Mouse (Mus musculus) cerebellum, adult 2 months (tissue): Measurements from ENCODE around the gene Tulp1. TPM values are rescaled to one million over a fixed set of nuclear protein-coding genes. Genes with fewer than 3 reads are reported as not detected.
A peak's percentile ranks its signal among the peaks of the same experiment; 100 is the strongest.
"Not testable (repeated sequence)": the region's sequence is repeated elsewhere in the genome, so short reads cannot be mapped to it uniquely, and the experiment has no call there.

Experiments used
- DNase-seq, 2 experiments: peaks; one replicate each; pipeline ENCODE4 v3.0.0; 2021
- H3K27ac ChIP-seq: fragments of 200-500 bp; 2 replicates; pipeline ENCODE4 v1.5.1; 2012; ENCODE audit warnings: low read length, control low read depth, inconsistent platforms; ENCODE audit not compliant: insufficient read depth
- H3K27me3 ChIP-seq: fragments of 200-500 bp; 2 replicates; pipeline ENCODE4 v1.6.1; 2012; ENCODE audit warnings: inconsistent platforms, mild to moderate bottlenecking, low read length, moderate library complexity; ENCODE audit not compliant: control insufficient read depth, insufficient read depth
- H3K4me1 ChIP-seq: fragments of 200-500 bp; 2 replicates; pipeline ENCODE4 v1.6.1; 2011; ENCODE audit warnings: low read length; ENCODE audit not compliant: control insufficient read depth, insufficient read depth
- H3K4me3 ChIP-seq: fragments of 200-500 bp; replicated peaks from 2 replicates; pipeline ENCODE3; 2011; ENCODE audit warnings: mild to moderate bottlenecking, low read depth, low read length, control low read depth; ENCODE audit not compliant: insufficient read depth
- CTCF ChIP-seq: fragments of 200-500 bp; IDR thresholded peaks from 2 replicates; pipeline ENCODE4 v1.5.1; 2011; ENCODE audit warnings: low read depth, mild to moderate bottlenecking, control low read depth, low read length, moderate library complexity, borderline replicate concordance; ENCODE audit not compliant: insufficient read depth
- POLR2A ChIP-seq: fragments of 200-500 bp; IDR thresholded peaks from 2 replicates; pipeline ENCODE4 v1.6.1; 2011; ENCODE audit warnings: low read length, control low read depth, borderline replicate concordance; ENCODE audit not compliant: insufficient read depth
- WGBS: fragments of 180-500 bp; shearing (Covaris S2); methylation state at CpG from one replicate; pipeline ENCODE4 v1.1.7; 2018; 5-methylcytosine and 5-hydroxymethylcytosine counted together
- polyA plus RNA-seq: library from polyadenylated mRNA; depleted of rRNA; stranded (reverse); fragments of >200 nt; gene quantifications from 2 replicates; pipeline ENCODE4 v1.2.3, GENCODE M21; 2012

Tulp1 gene
- polyA plus RNA-seq, 1 experiment, result not detected

DNA sequence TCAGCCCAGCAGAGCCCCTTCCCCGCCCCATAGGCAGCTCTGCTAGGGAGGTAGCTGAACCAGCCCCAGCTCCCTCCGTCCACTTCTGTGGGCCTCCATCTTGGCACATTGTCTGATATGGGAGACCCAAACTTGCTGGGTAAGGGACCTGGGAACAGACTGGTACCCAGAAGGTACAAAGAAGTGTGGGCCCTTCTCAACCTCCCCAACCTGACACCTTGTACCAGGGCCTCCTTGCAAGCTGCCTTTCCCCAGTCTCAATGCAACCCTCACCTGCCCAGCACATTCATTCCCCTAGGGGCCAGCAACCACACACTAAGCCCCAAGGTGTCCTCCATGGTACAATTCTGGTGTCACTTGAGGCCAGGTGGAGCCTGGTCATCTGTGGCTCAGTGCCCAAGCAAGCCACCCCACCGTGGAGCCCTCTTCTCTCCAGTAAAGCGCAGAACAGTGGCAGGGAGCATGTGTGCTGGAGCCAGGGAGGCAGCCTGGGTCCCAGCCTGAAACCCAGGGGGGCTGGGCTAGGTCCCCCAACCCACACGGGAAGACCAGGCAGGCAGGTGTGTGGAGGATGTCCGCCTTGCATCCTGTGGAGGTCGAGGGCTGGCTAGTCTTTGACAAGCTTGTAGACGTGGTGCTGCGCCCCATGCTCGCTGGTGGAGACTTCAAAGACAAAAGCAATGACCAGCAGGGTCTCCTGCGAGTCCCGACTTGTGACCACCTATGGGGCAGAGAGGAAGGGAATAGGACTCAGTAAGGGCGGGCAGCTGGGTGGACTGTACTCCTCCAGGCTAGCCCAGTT, 32.7 kb downstream of the Tulp1 start:
- no peaks in the 10 kb centered on the region for H3K27me3 ChIP-seq
- 44% methylated on average over 13 of the region's 13 CpGs for WGBS
- TF ChIP-seq CTCF, result no peak
- no peak for TF ChIP-seq POLR2A
- DNase-seq, result no peak
- no peak overlapping the region for H3K27ac ChIP-seq
- H3K4me3 ChIP-seq, result no peak overlapping the region
- peaks cover 7% of the 10 kb centered on the region for H3K4me1 ChIP-seq

DNA sequence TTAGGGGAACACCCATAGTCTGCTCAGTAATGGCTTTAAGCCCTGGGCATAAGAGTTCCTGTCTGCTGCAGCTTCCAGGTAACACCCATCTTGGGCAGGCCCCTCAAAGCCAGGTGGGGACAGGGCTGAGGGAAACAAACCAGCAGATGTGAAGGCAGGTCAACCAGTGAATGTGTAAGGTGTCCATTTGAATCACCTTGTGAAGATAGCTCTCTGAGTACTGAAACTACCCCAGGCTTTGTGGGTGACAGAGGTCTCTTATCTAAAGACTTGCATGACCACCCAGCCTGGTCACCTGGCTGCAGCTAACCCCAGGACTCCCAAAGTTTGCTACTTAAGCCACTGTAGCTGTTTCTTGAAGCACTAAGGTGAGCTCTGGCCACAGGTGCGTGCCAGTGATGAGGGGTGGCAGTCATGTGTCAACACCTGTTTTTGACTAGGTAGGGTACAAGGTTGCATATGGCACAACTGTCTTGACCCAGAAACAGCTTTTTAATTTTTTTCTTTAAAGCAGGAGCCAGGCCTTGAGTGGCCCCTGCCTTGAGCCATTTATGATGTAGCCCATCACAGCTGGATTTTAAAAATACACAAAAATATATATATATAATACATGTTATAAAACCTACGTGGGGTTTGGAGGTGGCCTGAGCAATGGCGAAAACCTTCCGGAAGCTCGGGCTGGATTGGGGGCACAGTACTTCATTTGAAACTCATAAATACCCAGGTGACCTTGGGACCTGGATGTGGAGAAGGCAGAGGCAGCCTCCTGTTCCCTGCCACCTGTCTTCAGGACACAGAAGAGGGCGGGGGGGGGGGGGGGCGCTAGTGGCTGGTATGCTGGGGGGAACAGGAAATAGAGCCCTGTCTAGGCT, 33.5 kb downstream of the Tulp1 start:
- TF ChIP-seq CTCF (no peak), POLR2A (peak; percentile 2; the same call in 1 of the 2 replicates)
- DNase-seq, result no peak
- WGBS, result 60% methylated on average over 7 of the region's 7 CpGs
- Histone ChIP-seq H3K4me1 (peaks cover 8% of the 10 kb centered on the region), H3K27me3 (no peaks in the 10 kb centered on the region), H3K4me3 (no peak overlapping the region), H3K27ac (no peak overlapping the region)

DNA sequence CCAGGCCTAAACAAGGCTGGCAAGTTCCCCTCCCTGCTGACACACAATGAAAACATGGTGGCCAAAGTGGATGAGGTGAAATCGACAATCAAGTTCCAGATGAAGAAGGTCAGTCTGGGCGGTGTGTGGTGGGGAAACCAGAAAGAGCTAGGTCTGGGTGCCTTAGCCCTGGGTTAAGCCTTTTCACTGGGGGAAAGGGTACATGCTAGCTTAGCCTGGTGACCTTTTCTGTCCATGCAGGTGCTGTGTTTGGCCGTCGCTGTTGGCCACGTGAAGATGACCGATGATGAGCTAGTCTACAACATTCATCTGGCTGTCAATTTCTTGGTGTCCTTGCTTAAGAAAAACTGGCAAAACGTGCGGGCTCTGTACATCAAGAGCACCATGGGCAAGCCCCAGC, 34.4 kb downstream of the Tulp1 start:
- H3K4me1 ChIP-seq, DNase-seq, H3K27me3 ChIP-seq, H3K4me3 ChIP-seq, H3K27ac ChIP-seq: not testable (repeated sequence)
- WGBS, result 61% methylated on average over 8 of the region's 8 CpGs

DNA sequence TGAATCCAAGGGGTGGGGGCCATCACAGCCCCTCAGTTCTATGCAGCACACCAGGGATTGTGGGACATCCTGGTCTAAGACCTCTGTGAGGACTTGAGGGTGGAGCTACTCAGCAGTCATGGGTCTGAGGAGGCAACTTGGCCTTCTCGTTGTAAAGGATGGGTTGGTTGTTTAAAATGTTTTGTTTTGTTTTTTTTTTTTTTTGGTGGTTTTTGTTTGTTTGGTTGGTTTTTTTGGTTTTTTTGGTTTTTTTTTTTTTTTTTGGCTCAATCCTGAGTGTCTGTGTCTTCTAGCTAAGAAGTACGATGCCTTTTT, 34.8 kb downstream of the Tulp1 start:
- Histone ChIP-seq H3K27me3 (no peaks in the 10 kb centered on the region), H3K4me3 (no peak overlapping the region), H3K27ac (no peak overlapping the region), H3K4me1 (peaks cover 8% of the 10 kb centered on the region)
- no peak for DNase-seq
- WGBS, result 47% methylated on average over 2 of the region's 2 CpGs
- TF ChIP-seq CTCF (no peak), POLR2A (no peak)

DNA sequence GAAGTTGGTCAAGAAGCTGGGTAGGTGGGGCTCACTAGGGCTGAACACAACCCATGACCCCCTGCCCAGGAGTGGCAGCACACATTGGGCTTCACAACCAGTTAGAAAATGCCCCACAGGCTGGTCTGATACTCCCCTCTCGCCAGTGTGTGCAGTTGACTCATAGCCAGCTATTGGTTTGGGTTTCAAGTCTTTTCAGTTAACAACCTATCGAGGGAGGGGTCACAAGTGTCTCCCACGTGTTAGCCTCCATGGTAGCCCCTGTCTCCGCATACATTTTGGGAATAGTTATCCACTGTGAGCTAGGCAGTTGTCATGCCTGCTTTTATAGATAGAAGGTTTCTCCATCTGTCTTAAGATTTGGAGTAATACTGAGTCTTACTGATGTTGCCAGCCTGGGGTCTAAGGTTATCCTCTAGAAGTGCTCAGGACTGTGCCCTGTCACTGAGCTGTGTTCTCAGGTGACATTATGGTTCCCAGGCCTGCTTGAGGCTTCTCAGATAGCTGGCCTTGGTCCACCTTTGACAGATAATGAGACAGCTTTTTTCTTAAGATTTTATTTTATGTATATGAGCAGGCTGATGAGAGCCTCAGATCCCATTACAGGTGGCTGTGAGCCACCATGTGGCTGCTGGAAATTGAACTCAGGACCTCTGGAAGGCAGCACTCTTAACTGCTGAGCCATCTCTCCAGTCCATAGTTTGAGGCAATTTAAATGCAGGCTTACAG, 35.4 kb downstream of the Tulp1 start:
- TF ChIP-seq POLR2A (no peak), CTCF (no peak)
- 23% methylated on average over 4 of the region's 4 CpGs for WGBS
- H3K4me3 ChIP-seq, result peak overlapping the region; percentile 27
- no peak for DNase-seq
- H3K27ac ChIP-seq, result no peak overlapping the region
- H3K4me1 ChIP-seq, result peaks cover 8% of the 10 kb centered on the region
- H3K27me3 ChIP-seq, result no peaks in the 10 kb centered on the region

DNA sequence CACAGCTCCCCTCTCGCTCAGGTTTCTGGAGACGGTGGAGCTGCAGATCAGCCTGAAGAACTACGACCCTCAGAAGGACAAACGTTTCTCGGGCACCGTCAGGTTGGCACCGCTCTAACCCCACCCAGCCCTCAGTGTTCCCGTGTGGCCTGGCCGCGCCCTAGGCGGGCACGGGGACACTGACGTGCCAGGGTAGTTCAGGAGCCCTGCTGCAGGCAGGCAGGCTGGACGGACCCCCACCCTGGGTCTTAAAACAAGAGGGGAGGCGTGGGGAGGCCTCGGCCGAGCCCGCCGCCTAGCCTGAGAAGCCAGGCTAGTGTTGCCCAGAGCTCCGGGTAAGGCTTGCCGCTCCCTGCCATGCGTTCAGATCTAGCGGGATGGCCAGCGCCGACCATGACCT, 36.1 kb downstream of the Tulp1 start:
- Histone ChIP-seq H3K27ac (peak overlapping the region; percentile 23; the same call in 1 of the 2 replicates), H3K4me1 (peaks cover 8% of the 10 kb centered on the region), H3K27me3 (no peaks in the 10 kb centered on the region), H3K4me3 (peak overlapping the region; percentile 56)
- TF ChIP-seq POLR2A (no peak), CTCF (no peak)
- WGBS, result 2% methylated on average over 25 of the region's 25 CpGs
- DNase-seq, result no peak

GRCm38 (mm10) chr17:28328366-28328928, 36.6 kb downstream of the Tulp1 start, which contains the start of gene Rpl10a:
Gene Rpl10a (plus strand): TSS chr17:28328471.
- peak within 1 kb of the TSS; percentile 62 for H3K27ac ChIP-seq
- WGBS, result under 1% methylated on average over 67 of the region's 67 CpGs
- TF ChIP-seq CTCF (peak; percentile 58), POLR2A (peak; percentile 92)
- H3K4me3 ChIP-seq, result peak within 1 kb of the TSS; percentile 62
- peaks cover 8% of the 10 kb centered on the region for H3K4me1 ChIP-seq
- no peaks in the 10 kb centered on the region for H3K27me3 ChIP-seq
- peak; percentile 96 to 98 for DNase-seq
